Mouse (Mus musculus): ENCODE data around the gene Abcc4. TPM values are rescaled to one million over a fixed set of nuclear protein-coding genes. Genes with fewer than 3 reads are reported as not detected.
A peak's percentile ranks its signal among the peaks of the same experiment; 100 is the strongest.
"Not testable (repeated sequence)": the region's sequence is repeated elsewhere in the genome, so short reads cannot be mapped to it uniquely, and the experiment has no call there.

The Abcc4 gene
- polyA plus RNA-seq, 1 experiment from 2014 or later, result 2.1 TPM

GRCm38 (mm10) chr14:118551725-118552285 is 154.2 kb downstream of the Abcc4 start:
- H3K36me3 ChIP-seq (ENCODE audit: control insufficient read depth, insufficient read depth, low read length), result no peaks in the 10 kb centered on the region
- ATAC-seq, result peak; percentile 72
- peak overlapping the region; percentile 17; the same call in 1 of the 2 replicates for H3K9ac ChIP-seq (ENCODE audit: low read depth, low read length)
- H3K4me1 ChIP-seq (ENCODE audit: control insufficient read depth, insufficient read depth, low read length), result peaks cover 10% of the 10 kb centered on the region; the same call in 1 of the 2 replicates
- peaks cover 5% of the 10 kb centered on the region; the same call in 1 of the 2 replicates for H3K27me3 ChIP-seq (ENCODE audit: control insufficient read depth, insufficient read depth, low read depth, low read length)
- no peaks in the 10 kb centered on the region for H3K9me3 ChIP-seq (replicated peaks; ENCODE audit: control insufficient read depth, low read length, poor library complexity, severe bottlenecking)
- peak overlapping the region; percentile 1 for H3K4me3 ChIP-seq (ENCODE audit: low read depth, low read length)
- peak overlapping the region; percentile 53 for H3K4me2 ChIP-seq (ENCODE audit: low read length)
- H3K27ac ChIP-seq (ENCODE audit: low read length), result no peak overlapping the region
- WGBS, result 14% methylated on average over 24 of the region's 24 CpGs

DNA sequence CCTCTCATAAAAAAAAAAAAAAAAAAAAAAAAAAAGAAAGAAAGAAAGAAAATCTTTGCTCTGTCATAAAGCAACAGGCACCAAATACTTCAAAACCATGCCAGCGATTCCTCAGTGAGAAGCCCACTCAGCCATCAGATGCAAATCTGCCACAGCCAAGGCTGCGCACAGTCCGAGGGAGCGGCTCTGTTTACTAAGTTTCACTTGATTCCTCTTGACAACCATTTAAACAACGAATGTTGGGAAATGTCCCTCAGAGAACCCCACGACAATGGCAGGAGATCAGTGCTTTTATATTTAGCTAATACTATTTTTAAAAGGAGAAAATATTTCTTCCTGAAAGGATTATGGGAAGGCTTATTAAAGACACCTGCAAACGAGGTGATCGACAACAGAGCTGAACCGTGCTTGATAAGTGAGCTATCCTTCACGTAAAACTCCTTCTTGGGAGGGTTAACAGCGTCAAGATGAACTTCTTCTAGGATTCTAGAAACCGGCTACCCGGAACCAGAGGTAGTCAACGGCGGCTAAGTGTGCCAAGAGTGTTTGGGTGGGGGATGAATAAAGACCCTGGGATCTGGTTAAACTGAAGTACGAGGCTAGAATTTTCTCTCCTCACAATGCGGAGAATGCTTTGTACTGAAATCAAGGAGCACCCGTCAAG is 154.8 kb downstream of the Abcc4 start:
- Histone ChIP-seq H3K4me1 (ENCODE audit: control insufficient read depth, insufficient read depth, low read length) (peaks cover 10% of the 10 kb centered on the region; the same call in 1 of the 2 replicates), H3K27me3 (ENCODE audit: control insufficient read depth, insufficient read depth, low read depth, low read length) (peaks cover 5% of the 10 kb centered on the region; the same call in 1 of the 2 replicates), H3K4me2 (ENCODE audit: low read length) (peak overlapping the region; percentile 53), H3K27ac (ENCODE audit: low read length) (no peak overlapping the region), H3K9me3 (replicated peaks; ENCODE audit: control insufficient read depth, low read length, poor library complexity, severe bottlenecking) (no peaks in the 10 kb centered on the region), H3K36me3 (ENCODE audit: control insufficient read depth, insufficient read depth, low read length) (no peaks in the 10 kb centered on the region), H3K4me3 (ENCODE audit: low read depth, low read length) (peak overlapping the region; percentile 1), H3K9ac (ENCODE audit: low read depth, low read length) (peak overlapping the region; percentile 17; the same call in 1 of the 2 replicates)
- WGBS, result 19% methylated on average over 18 of the region's 18 CpGs
- peak; percentile 68 for ATAC-seq

DNA sequence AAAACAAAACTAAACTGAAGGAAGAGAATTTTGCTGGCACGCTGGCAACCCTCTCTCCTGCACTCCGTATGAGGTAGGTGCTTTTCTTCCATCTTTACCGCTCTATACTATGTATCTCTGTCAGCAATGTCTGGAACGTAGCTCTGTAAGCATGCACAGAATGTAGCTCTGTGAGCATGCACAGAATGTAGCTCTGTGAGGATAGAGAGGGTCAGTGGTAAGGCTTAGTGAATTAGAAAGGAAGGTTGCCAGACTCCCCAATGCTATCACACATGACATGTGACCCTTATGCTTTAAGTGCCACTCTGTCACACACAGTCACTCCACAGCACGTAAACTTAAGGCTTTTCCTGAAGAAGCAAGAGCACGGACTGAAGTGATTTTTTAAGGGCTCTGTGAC is 161.5 kb downstream of the Abcc4 start:
- Histone ChIP-seq H3K9ac (ENCODE audit: low read depth, low read length) (no peak overlapping the region), H3K27ac (ENCODE audit: low read length) (no peak overlapping the region), H3K27me3 (ENCODE audit: control insufficient read depth, insufficient read depth, low read depth, low read length) (no peaks in the 10 kb centered on the region), H3K9me3 (replicated peaks; ENCODE audit: control insufficient read depth, low read length, poor library complexity, severe bottlenecking) (no peaks in the 10 kb centered on the region), H3K36me3 (ENCODE audit: control insufficient read depth, insufficient read depth, low read length) (no peaks in the 10 kb centered on the region), H3K4me3 (ENCODE audit: low read depth, low read length) (no peak overlapping the region), H3K4me1 (ENCODE audit: control insufficient read depth, insufficient read depth, low read length) (no peaks in the 10 kb centered on the region), H3K4me2 (ENCODE audit: low read length) (no peak overlapping the region)
- ATAC-seq, result no peak
- WGBS, result 87% methylated on average over 6 of the region's 6 CpGs

GRCm38 (mm10) chr14:118542947-118543346 is 163.1 kb downstream of the Abcc4 start:
- no peaks in the 10 kb centered on the region for H3K4me1 ChIP-seq (ENCODE audit: control insufficient read depth, insufficient read depth, low read length)
- no peaks in the 10 kb centered on the region for H3K27me3 ChIP-seq (ENCODE audit: control insufficient read depth, insufficient read depth, low read depth, low read length)
- no peaks in the 10 kb centered on the region for H3K36me3 ChIP-seq (ENCODE audit: control insufficient read depth, insufficient read depth, low read length)
- ATAC-seq, result no peak
- WGBS, result 26% methylated on average over 9 of the region's 9 CpGs
- H3K4me2 ChIP-seq (ENCODE audit: low read length), result no peak overlapping the region
- no peaks in the 10 kb centered on the region for H3K9me3 ChIP-seq (replicated peaks; ENCODE audit: control insufficient read depth, low read length, poor library complexity, severe bottlenecking)
- no peak overlapping the region for H3K4me3 ChIP-seq (ENCODE audit: low read depth, low read length)
- H3K9ac ChIP-seq (ENCODE audit: low read depth, low read length), result no peak overlapping the region
- H3K27ac ChIP-seq (ENCODE audit: low read length), result no peak overlapping the region

GRCm38 (mm10) chr14:118531539-118531938 is 174.5 kb downstream of the Abcc4 start:
- Histone ChIP-seq H3K9ac (ENCODE audit: low read depth, low read length) (no peak overlapping the region), H3K4me1 (ENCODE audit: control insufficient read depth, insufficient read depth, low read length) (no peaks in the 10 kb centered on the region), H3K27ac (ENCODE audit: low read length) (no peak overlapping the region), H3K27me3 (ENCODE audit: control insufficient read depth, insufficient read depth, low read depth, low read length) (no peaks in the 10 kb centered on the region), H3K4me2 (ENCODE audit: low read length) (no peak overlapping the region), H3K4me3 (ENCODE audit: low read depth, low read length) (no peak overlapping the region), H3K36me3 (ENCODE audit: control insufficient read depth, insufficient read depth, low read length) (no peaks in the 10 kb centered on the region), H3K9me3 (replicated peaks; ENCODE audit: control insufficient read depth, low read length, poor library complexity, severe bottlenecking) (no peaks in the 10 kb centered on the region)
- no peak for ATAC-seq
- 89% methylated on average over 3 of the region's 3 CpGs for WGBS

DNA sequence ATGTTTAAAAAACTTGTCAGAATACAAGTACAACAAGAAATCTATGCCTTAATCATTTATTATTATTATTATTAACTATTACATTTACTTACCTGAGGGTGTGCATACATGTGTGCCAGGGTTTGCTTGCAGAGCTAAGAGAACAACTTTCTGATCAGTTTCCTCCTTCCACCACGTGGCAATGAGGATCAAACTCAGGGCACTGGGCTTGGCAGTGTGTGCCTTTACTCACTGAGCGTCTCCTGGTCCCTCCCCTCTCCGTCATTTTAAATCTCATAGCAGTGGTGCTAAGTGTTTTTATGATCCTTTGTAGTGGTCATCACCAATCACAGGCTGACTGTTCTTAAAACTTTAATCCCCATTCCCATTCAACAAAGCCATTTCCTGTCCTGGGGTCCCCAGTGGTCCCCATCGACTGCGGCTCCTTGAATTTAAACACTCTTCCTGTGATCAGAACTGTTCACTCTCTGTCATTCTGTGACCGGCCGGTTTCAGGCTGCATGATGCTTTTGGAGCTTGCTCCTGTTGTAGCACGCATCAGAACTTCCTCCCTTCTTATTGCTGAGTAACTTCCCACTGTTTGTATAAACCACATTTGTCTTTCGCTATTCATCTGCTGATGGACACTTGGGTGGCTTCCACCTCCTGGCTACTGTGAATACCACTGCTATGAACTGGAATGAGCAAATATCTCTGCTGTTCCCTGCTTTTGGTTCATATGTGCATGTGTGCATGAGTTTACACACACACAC is 191.6 kb downstream of the Abcc4 start:
- Histone ChIP-seq H3K36me3 (ENCODE audit: control insufficient read depth, insufficient read depth, low read length) (no peaks in the 10 kb centered on the region), H3K9me3 (replicated peaks; ENCODE audit: control insufficient read depth, low read length, poor library complexity, severe bottlenecking) (no peaks in the 10 kb centered on the region), H3K9ac (ENCODE audit: low read depth, low read length) (no peak overlapping the region), H3K27me3 (ENCODE audit: control insufficient read depth, insufficient read depth, low read depth, low read length) (no peaks in the 10 kb centered on the region), H3K4me3 (ENCODE audit: low read depth, low read length) (no peak overlapping the region), H3K27ac (ENCODE audit: low read length) (no peak overlapping the region), H3K4me1 (ENCODE audit: control insufficient read depth, insufficient read depth, low read length) (no peaks in the 10 kb centered on the region), H3K4me2 (ENCODE audit: low read length) (no peak overlapping the region)
- ATAC-seq, result no peak
- WGBS, result 56% methylated on average over 9 of the region's 9 CpGs

- not testable (repeated sequence) for H3K9ac ChIP-seq (ENCODE audit: low read depth, low read length); H3K27ac ChIP-seq (ENCODE audit: low read length); ATAC-seq; H3K9me3 ChIP-seq (replicated peaks; ENCODE audit: control insufficient read depth, low read length, poor library complexity, severe bottlenecking); H3K4me1 ChIP-seq (ENCODE audit: control insufficient read depth, insufficient read depth, low read length); H3K4me3 ChIP-seq (ENCODE audit: low read depth, low read length); H3K4me2 ChIP-seq (ENCODE audit: low read length); H3K27me3 ChIP-seq (ENCODE audit: control insufficient read depth, insufficient read depth, low read depth, low read length); H3K36me3 ChIP-seq (ENCODE audit: control insufficient read depth, insufficient read depth, low read length)
- WGBS, result 98% methylated on average over 6 of the region's 6 CpGs
These were observed 194.3 kb downstream of the Abcc4 start for GRCm38 (mm10) chr14:118511715-118512114.

DNA sequence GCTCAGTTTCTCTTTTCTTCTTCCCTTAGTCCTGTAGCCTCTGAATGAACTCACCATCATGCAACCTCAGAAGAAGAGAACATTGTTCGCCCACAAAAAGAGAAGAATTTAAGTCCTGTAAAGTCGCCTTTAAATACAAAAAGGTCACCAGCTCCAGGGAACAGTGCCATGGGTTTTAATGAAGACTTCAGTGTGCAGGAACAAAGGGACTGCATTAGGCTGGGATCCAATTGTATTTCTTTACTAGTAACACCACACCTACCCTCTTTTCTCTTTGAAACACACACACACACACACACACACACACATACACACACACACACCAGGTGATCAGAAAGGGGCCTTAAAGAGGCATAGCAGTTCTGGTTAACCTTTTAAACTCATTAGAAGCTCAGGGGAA is 195.2 kb downstream of the Abcc4 start:
- WGBS, result 29% methylated on average over 2 of the region's 2 CpGs
- H3K4me2 ChIP-seq (ENCODE audit: low read length), result no peak overlapping the region

DNA sequence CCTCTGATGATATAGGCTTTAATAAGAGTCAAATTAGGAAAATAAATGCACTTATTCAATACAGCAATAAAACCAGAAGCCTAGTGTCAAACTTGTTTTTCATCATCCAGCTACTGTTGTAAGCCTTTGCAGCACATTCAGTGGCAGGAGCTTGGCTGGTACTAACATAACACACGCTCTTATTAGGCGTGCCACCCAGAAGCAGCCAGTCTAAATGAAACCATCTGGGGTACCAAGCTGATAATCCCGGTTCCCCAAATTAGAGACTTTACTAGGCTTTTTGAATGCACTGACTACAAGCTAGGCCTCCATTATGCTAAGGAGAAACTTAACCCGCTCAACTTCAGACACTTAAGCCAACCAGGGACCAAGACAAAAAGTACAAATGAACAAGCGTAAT is 195.8 kb downstream of the Abcc4 start:
- WGBS, result 81% methylated on average over 5 of the region's 5 CpGs
- H3K27me3 ChIP-seq (ENCODE audit: control insufficient read depth, insufficient read depth, low read depth, low read length), result no peaks in the 10 kb centered on the region
- H3K4me2 ChIP-seq (ENCODE audit: low read length), result no peak overlapping the region
- no peak for ATAC-seq
- peaks cover 6% of the 10 kb centered on the region; the same call in 1 of the 2 replicates for H3K4me1 ChIP-seq (ENCODE audit: control insufficient read depth, insufficient read depth, low read length)
- no peak overlapping the region for H3K27ac ChIP-seq (ENCODE audit: low read length)
- H3K9ac ChIP-seq (ENCODE audit: low read depth, low read length), result no peak overlapping the region
- H3K36me3 ChIP-seq (ENCODE audit: control insufficient read depth, insufficient read depth, low read length), result no peaks in the 10 kb centered on the region
- no peak overlapping the region for H3K4me3 ChIP-seq (ENCODE audit: low read depth, low read length)
- H3K9me3 ChIP-seq (replicated peaks; ENCODE audit: control insufficient read depth, low read length, poor library complexity, severe bottlenecking), result no peaks in the 10 kb centered on the region

More for the DNA sequence above, 195.2 kb downstream of the Abcc4 start:
- Histone ChIP-seq H3K4me1 (ENCODE audit: control insufficient read depth, insufficient read depth, low read length) (peaks cover 6% of the 10 kb centered on the region; the same call in 1 of the 2 replicates), H3K9ac (ENCODE audit: low read depth, low read length) (no peak overlapping the region), H3K27ac (ENCODE audit: low read length) (no peak overlapping the region), H3K9me3 (replicated peaks; ENCODE audit: control insufficient read depth, low read length, poor library complexity, severe bottlenecking) (no peaks in the 10 kb centered on the region), H3K27me3 (ENCODE audit: control insufficient read depth, insufficient read depth, low read depth, low read length) (no peaks in the 10 kb centered on the region), H3K4me3 (ENCODE audit: low read depth, low read length) (no peak overlapping the region), H3K36me3 (ENCODE audit: control insufficient read depth, insufficient read depth, low read length) (no peaks in the 10 kb centered on the region)
- no peak for ATAC-seq
